Mouse (Mus musculus): ENCODE measurements around the gene Usp32. TPM values are rescaled to one million over a fixed set of nuclear protein-coding genes. Genes with fewer than 3 reads are reported as not detected.

Usp32 gene
- polyA plus RNA-seq, 1 experiment from 2014 or later, result 5.0 TPM

GRCm38 (mm10) chr11:84962536-84962935 lies 177.4 kb downstream of the Usp32 start:
- Histone ChIP-seq H3K9me3 (replicated peaks; ENCODE audit: control insufficient read depth, low read length) (no peaks in the 10 kb centered on the region), H3K27me3 (ENCODE audit: control insufficient read depth, insufficient read depth, low read length) (peaks cover 20% of the 10 kb centered on the region), H3K27ac (ENCODE audit: low read length) (no peak overlapping the region), H3K4me2 (ENCODE audit: low read depth, low read length) (no peak overlapping the region), H3K4me3 (replicated peaks; ENCODE audit: low read length) (no peak overlapping the region), H3K36me3 (ENCODE audit: control insufficient read depth, insufficient read depth, low read length) (no peaks in the 10 kb centered on the region), H3K9ac (ENCODE audit: low read length) (no peak overlapping the region), H3K4me1 (ENCODE audit: control insufficient read depth, insufficient read depth, low read length) (peaks cover 6% of the 10 kb centered on the region)
- ATAC-seq (ENCODE audit: insufficient read depth, low FRiP score), result no peak
- 71% methylated on average over 4 of the region's 4 CpGs for WGBS

- H3K9ac ChIP-seq (ENCODE audit: low read length), result no peak overlapping the region
- no peak overlapping the region for H3K4me3 ChIP-seq (replicated peaks; ENCODE audit: low read length)
- no peak overlapping the region for H3K27ac ChIP-seq (ENCODE audit: low read length)
- peaks cover 29% of the 10 kb centered on the region for H3K27me3 ChIP-seq (ENCODE audit: control insufficient read depth, insufficient read depth, low read length)
- ATAC-seq (ENCODE audit: insufficient read depth, low FRiP score), result no peak
- H3K36me3 ChIP-seq (ENCODE audit: control insufficient read depth, insufficient read depth, low read length), result no peaks in the 10 kb centered on the region
- 92% methylated on average over 4 of the region's 4 CpGs for WGBS
- H3K4me2 ChIP-seq (ENCODE audit: low read depth, low read length), result no peak overlapping the region
- H3K4me1 ChIP-seq (ENCODE audit: control insufficient read depth, insufficient read depth, low read length), result peaks cover 9% of the 10 kb centered on the region
- H3K9me3 ChIP-seq (replicated peaks; ENCODE audit: control insufficient read depth, low read length), result no peaks in the 10 kb centered on the region
These were observed 178.4 kb downstream of the Usp32 start for GRCm38 (mm10) chr11:84961571-84961970.

GRCm38 (mm10) chr11:84960780-84961179 lies 179.2 kb downstream of the Usp32 start:
- H3K9me3 ChIP-seq (replicated peaks; ENCODE audit: control insufficient read depth, low read length), result no peaks in the 10 kb centered on the region
- no peaks in the 10 kb centered on the region for H3K36me3 ChIP-seq (ENCODE audit: control insufficient read depth, insufficient read depth, low read length)
- no peak overlapping the region for H3K27ac ChIP-seq (ENCODE audit: low read length)
- no peak for ATAC-seq (ENCODE audit: insufficient read depth, low FRiP score)
- peaks cover 9% of the 10 kb centered on the region for H3K4me1 ChIP-seq (ENCODE audit: control insufficient read depth, insufficient read depth, low read length)
- 72% methylated on average over 6 of the region's 6 CpGs for WGBS
- no peak overlapping the region for H3K4me2 ChIP-seq (ENCODE audit: low read depth, low read length)
- H3K27me3 ChIP-seq (ENCODE audit: control insufficient read depth, insufficient read depth, low read length), result peaks cover 37% of the 10 kb centered on the region
- H3K4me3 ChIP-seq (replicated peaks; ENCODE audit: low read length), result no peak overlapping the region
- H3K9ac ChIP-seq (ENCODE audit: low read length), result no peak overlapping the region

- H3K36me3 ChIP-seq (ENCODE audit: control insufficient read depth, insufficient read depth, low read length), result no peaks in the 10 kb centered on the region
- no peak overlapping the region for H3K27ac ChIP-seq (ENCODE audit: low read length)
- 41% methylated on average over 3 of the region's 3 CpGs for WGBS
- H3K4me3 ChIP-seq (replicated peaks; ENCODE audit: low read length), result no peak overlapping the region
- no peak overlapping the region for H3K9ac ChIP-seq (ENCODE audit: low read length)
- H3K27me3 ChIP-seq (ENCODE audit: control insufficient read depth, insufficient read depth, low read length), result peaks cover 38% of the 10 kb centered on the region
- peaks cover 9% of the 10 kb centered on the region for H3K4me1 ChIP-seq (ENCODE audit: control insufficient read depth, insufficient read depth, low read length)
- no peaks in the 10 kb centered on the region for H3K9me3 ChIP-seq (replicated peaks; ENCODE audit: control insufficient read depth, low read length)
- no peak for ATAC-seq (ENCODE audit: insufficient read depth, low FRiP score)
- H3K4me2 ChIP-seq (ENCODE audit: low read depth, low read length), result no peak overlapping the region
These were observed 179.7 kb downstream of the Usp32 start for GRCm38 (mm10) chr11:84960291-84960690.

GRCm38 (mm10) chr11:84959701-84960181 lies 180.2 kb downstream of the Usp32 start:
- H3K4me2 ChIP-seq (ENCODE audit: low read depth, low read length), result no peak overlapping the region
- H3K4me1 ChIP-seq (ENCODE audit: control insufficient read depth, insufficient read depth, low read length), result peaks cover 9% of the 10 kb centered on the region
- 6% methylated on average over 9 of the region's 9 CpGs for WGBS
- H3K36me3 ChIP-seq (ENCODE audit: control insufficient read depth, insufficient read depth, low read length), result no peaks in the 10 kb centered on the region
- ATAC-seq (ENCODE audit: insufficient read depth, low FRiP score), result no peak
- no peaks in the 10 kb centered on the region for H3K9me3 ChIP-seq (replicated peaks; ENCODE audit: control insufficient read depth, low read length)
- H3K27ac ChIP-seq (ENCODE audit: low read length), result no peak overlapping the region
- no peak overlapping the region for H3K9ac ChIP-seq (ENCODE audit: low read length)
- peaks cover 38% of the 10 kb centered on the region for H3K27me3 ChIP-seq (ENCODE audit: control insufficient read depth, insufficient read depth, low read length)
- H3K4me3 ChIP-seq (replicated peaks; ENCODE audit: low read length), result no peak overlapping the region

GRCm38 (mm10) chr11:84959181-84959580 lies 180.8 kb downstream of the Usp32 start:
- Histone ChIP-seq H3K4me3 (replicated peaks; ENCODE audit: low read length) (no peak overlapping the region), H3K9me3 (replicated peaks; ENCODE audit: control insufficient read depth, low read length) (no peaks in the 10 kb centered on the region), H3K36me3 (ENCODE audit: control insufficient read depth, insufficient read depth, low read length) (no peaks in the 10 kb centered on the region), H3K4me2 (ENCODE audit: low read depth, low read length) (no peak overlapping the region), H3K9ac (ENCODE audit: low read length) (no peak overlapping the region), H3K27ac (ENCODE audit: low read length) (no peak overlapping the region), H3K27me3 (ENCODE audit: control insufficient read depth, insufficient read depth, low read length) (peaks cover 38% of the 10 kb centered on the region), H3K4me1 (ENCODE audit: control insufficient read depth, insufficient read depth, low read length) (peaks cover 9% of the 10 kb centered on the region)
- ATAC-seq (ENCODE audit: insufficient read depth, low FRiP score), result no peak
- WGBS, result 35% methylated on average over 5 of the region's 5 CpGs

- peak overlapping the region; percentile 46; the same call in 1 of the 2 replicates for H3K4me2 ChIP-seq (ENCODE audit: low read depth, low read length)
- ATAC-seq (ENCODE audit: insufficient read depth, low FRiP score), result no peak
- WGBS, result 1% methylated on average over 11 of the region's 11 CpGs
- H3K4me3 ChIP-seq (replicated peaks; ENCODE audit: low read length), result peak overlapping the region; percentile 33; the same call in 1 of the 2 replicates
- no peak overlapping the region for H3K9ac ChIP-seq (ENCODE audit: low read length)
- peaks cover 9% of the 10 kb centered on the region for H3K4me1 ChIP-seq (ENCODE audit: control insufficient read depth, insufficient read depth, low read length)
- no peaks in the 10 kb centered on the region for H3K36me3 ChIP-seq (ENCODE audit: control insufficient read depth, insufficient read depth, low read length)
- peaks cover 38% of the 10 kb centered on the region for H3K27me3 ChIP-seq (ENCODE audit: control insufficient read depth, insufficient read depth, low read length)
- no peak overlapping the region for H3K27ac ChIP-seq (ENCODE audit: low read length)
- H3K9me3 ChIP-seq (replicated peaks; ENCODE audit: control insufficient read depth, low read length), result no peaks in the 10 kb centered on the region
These were observed 181.7 kb downstream of the Usp32 start for GRCm38 (mm10) chr11:84958271-84958630.

GRCm38 (mm10) chr11:84957591-84958270 lies 182.2 kb downstream of the Usp32 start, which contains the start of gene Car4:
Gene Car4 (plus strand): TSS chr11:84957786.
- WGBS, result under 1% methylated on average over 49 of the region's 49 CpGs
- H3K36me3 ChIP-seq (ENCODE audit: control insufficient read depth, insufficient read depth, low read length), result no peaks in the 10 kb centered on the region
- H3K9ac ChIP-seq (ENCODE audit: low read length), result no peak within 1 kb of the TSS
- H3K9me3 ChIP-seq (replicated peaks; ENCODE audit: control insufficient read depth, low read length), result no peaks in the 10 kb centered on the region
- peaks cover 9% of the 10 kb centered on the region for H3K4me1 ChIP-seq (ENCODE audit: control insufficient read depth, insufficient read depth, low read length)
- ATAC-seq (ENCODE audit: insufficient read depth, low FRiP score), result no peak; the same call in 1 of the 2 replicates
- H3K27me3 ChIP-seq (ENCODE audit: control insufficient read depth, insufficient read depth, low read length), result peaks cover 38% of the 10 kb centered on the region
- H3K27ac ChIP-seq (ENCODE audit: low read length), result no peak within 1 kb of the TSS
- H3K4me2 ChIP-seq (ENCODE audit: low read depth, low read length), result peak within 1 kb of the TSS; percentile 46
- peak within 1 kb of the TSS; percentile 33 for H3K4me3 ChIP-seq (replicated peaks; ENCODE audit: low read length)

- peaks cover 9% of the 10 kb centered on the region for H3K4me1 ChIP-seq (ENCODE audit: control insufficient read depth, insufficient read depth, low read length)
- ATAC-seq (ENCODE audit: insufficient read depth, low FRiP score), result no peak
- H3K4me3 ChIP-seq (replicated peaks; ENCODE audit: low read length), result peak overlapping the region; percentile 33
- no peaks in the 10 kb centered on the region for H3K36me3 ChIP-seq (ENCODE audit: control insufficient read depth, insufficient read depth, low read length)
- no peak overlapping the region for H3K9ac ChIP-seq (ENCODE audit: low read length)
- H3K9me3 ChIP-seq (replicated peaks; ENCODE audit: control insufficient read depth, low read length), result no peaks in the 10 kb centered on the region
- WGBS, result 5% methylated on average over 15 of the region's 15 CpGs
- peaks cover 38% of the 10 kb centered on the region for H3K27me3 ChIP-seq (ENCODE audit: control insufficient read depth, insufficient read depth, low read length)
- peak overlapping the region; percentile 46 for H3K4me2 ChIP-seq (ENCODE audit: low read depth, low read length)
- H3K27ac ChIP-seq (ENCODE audit: low read length), result no peak overlapping the region
These were observed 182.8 kb downstream of the Usp32 start for GRCm38 (mm10) chr11:84957171-84957570.
